Mouse (Mus musculus) layer of hippocampus, adult 18-20 months (tissue): ENCODE measurements at regions not wholly inside any gene's neighbourhood (a gene's known extent, or its start where the extent isn't known, plus 50 kb on each side); places are given as distances from the start of the nearest gene placed in this dataset.

Experiments used
- DNase-seq, 2 experiments: peaks; one replicate each; pipeline ENCODE4 v3.0.0; 2022; ENCODE audit warnings: low spot score in 2 of 2

DNA sequence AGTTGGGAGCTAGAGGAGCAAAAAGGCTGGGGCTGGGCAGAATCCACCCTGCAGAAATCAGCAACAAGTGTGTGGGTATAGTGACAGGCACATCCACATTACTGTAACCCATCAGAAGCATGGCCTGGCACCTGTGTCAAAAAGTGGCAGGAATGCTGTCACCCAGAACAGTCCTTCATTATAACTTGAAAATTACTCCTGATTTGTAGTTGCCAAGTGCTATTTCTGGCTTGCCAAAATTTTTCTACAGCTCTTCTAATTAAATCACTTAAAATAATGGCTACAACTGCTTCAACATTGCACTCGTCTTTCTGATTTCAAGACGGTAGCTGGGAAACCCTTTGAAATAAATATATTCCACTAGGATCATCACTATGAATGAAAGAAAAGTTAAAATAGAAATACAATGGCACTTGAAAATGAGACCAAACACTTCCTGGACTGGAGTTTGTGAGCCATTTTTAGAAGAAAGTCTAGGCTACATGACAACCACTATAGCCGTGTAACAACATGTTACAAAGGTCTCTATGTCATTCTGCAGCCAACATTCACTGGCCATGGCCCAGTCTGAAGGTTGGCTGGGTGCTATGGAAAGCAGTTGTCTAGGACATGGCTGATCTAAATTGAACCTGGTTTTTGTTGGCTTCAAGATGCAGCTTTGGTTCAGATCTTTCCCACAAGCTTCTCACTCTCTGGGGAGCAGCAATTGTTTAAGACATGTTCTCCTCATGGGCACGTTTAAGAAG, 190.6 kb upstream of the Tapt1 start:
- DNase-seq = no peak

DNA sequence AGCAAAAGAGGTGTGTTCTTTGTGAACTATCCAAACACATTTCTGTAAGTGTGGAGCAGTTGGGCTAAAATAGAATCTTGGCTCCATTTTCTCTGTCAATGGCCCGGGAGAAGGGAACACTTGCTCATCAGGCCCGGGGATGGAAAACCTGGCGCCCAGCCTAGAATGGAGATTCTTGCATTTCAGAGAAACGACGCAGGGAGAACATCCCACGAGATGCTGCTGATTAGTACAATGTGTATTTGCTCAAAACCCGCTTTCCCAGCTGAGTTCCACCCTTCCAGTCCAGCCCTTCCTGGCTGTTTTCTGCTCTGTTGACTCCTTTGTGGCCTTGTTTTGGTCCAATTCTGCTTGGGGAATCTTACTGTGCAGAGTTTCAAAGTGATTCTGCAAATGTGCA, 188.0 kb upstream of the Tapt1 start:
- DNase-seq = peak; percentile 87 to 96

DNA sequence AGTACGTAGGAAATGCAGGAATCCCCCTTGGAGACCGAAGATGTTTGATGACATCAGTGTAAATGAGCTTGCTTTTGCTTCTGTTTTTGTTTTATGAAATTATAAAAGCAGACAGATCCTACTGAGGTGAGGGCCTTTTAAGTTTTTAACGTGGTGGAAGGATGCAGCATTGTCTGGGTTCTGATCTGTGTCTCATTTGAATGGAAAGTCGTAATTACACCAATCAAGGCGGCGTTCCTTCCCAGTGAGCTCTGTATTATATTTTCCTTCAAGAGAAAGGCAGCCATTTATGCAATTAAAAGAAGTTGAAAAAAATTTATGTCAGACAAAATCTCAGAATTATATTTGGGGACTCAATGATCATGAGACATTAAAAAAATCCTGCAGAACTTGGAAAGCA, 176.9 kb upstream of the Tapt1 start:
- no peak for DNase-seq

DNA sequence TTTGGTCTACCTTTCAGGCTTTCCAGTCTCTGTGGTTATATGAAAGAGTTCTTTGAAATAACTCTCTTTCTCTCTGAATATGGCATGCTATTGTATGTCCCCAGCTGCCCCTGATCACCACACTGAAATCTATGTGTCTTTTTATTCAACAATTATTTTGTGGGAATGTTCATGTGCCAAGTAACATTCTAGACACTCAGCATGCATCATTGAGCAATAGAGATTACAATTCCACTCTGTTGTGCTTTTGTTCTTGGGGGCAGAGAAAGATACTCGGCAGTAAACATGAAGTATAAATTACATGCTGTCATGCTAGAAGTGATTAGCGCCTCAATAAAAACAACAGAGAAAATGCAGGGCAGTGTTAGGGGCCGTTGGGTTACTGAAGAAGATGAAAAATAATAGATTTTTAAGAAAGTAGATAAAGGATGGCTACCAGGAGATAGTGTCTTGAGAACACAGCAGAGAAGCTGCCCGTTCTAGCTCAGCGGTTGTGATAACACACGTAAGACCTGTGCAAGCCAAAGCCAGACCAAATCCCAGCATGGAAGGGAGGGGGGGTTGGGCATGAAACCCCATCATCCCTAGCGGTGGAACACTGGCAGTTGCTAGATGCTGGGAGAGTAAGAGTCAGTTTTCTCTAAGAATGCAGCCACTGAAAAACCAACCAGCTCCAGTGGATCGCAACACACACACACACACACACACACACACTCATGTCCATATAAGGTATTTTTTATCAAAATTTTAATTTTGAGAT, 174.3 kb upstream of the Tapt1 start:
- no peak for DNase-seq

DNA sequence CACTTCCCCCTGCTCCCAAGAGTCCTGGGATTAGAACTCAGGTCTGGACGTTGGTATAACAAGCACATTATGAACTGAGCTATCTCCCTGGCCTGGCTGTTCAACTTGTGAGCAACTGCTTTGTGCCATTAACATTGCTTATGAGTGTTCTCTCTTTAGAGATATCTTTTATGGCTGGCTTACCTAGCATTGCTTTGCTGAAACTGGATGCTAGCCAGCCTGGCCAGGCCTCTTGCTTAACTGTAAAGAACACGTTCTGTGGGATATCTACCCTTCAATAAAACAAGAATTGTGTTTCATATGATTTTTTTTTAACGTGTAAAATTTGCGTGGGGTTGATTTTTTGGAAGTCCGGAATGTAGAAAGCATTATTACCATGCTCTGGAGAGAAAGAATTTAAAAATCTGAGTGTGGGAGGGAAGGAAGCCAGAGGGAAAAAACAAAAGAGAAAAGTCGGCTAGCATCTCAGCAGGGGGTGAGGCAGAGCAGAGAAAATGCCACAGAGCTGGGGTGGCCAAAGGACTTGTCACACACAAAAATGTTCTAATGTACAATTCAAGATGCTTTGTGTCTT, 160.9 kb upstream of the Tapt1 start:
- peak in 1 of 2 experiments; percentile 6 for DNase-seq

DNA sequence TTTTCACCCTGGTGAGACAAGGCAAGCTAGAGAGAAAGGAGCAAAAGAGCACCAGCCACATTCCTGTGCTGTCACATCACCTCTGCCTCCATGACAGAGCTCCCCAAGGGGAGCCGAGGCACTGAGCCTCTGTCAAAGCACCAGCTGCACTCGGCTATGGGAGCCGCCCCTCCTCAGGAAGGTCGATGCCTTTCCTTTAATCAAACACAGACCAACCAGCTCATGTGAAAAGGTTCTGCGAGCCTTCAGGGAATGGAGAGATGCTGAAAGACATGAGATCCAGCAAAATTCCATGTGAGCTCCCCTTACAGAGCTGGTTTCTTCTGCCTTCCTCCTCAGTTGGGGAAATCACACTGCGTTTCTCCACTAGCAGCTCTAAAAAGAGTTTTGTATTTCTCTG, 159.8 kb upstream of the Tapt1 start:
- DNase-seq = no peak

DNA sequence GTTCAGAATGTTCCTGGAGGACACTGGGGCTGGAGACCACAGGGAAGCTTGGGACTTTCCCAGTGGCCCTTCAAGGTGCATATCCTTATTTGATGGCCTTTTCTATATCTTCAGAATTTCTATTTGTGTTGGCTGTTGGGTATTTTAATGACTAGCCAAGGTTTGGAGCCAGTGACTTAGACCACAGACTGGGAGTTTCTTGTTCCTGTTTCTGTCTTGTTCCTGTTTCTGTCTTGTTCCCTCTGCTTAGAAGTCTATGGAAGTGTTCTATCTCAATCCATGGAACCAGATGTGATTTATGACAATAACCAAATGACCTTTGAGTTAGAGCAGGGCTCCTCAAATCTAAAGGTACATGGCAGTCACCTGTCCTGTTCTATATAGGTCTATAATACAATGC, 156.6 kb upstream of the Tapt1 start:
- no peak for DNase-seq

DNA sequence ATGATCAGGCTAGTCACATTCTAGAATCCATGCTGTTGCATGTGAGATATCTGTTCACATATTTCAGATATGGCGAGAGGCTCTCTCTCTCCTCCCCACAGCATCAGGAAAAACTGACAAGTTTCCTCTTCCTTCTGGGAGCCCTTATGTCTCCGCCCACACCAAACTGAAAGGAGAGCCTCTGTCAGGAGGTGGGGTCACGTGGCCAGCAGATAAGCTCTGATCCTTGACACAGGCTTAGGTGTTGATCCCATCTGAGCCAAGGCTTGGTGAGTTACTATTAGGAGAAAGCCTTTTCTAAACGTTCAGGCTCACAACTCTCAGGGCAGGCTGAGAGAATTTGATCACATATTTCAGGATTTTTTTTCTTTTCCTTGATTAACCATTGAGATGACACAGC, 143.6 kb upstream of the Tapt1 start:
- DNase-seq = peak in 1 of 2 experiments; percentile 23

DNA sequence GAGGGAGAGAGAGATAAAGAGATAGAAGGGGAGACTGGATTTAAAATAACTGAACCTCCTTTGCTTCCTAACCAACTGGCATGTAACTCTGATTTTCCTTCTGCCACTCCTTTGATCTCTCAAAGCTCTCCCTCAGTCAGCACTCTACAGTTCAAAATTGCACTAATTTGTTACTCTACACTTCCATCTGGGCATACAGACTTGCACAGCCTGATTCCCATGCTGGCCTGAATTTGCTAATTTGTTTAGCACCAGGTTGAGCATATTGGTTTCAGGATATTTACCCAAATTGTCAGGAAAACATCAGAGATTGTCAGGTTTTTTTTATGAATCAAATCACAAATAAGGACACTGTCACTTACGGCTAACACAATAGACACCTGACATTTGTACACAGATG, 125.9 kb upstream of the Tapt1 start:
- DNase-seq = peak in 1 of 2 experiments; percentile 27

DNA sequence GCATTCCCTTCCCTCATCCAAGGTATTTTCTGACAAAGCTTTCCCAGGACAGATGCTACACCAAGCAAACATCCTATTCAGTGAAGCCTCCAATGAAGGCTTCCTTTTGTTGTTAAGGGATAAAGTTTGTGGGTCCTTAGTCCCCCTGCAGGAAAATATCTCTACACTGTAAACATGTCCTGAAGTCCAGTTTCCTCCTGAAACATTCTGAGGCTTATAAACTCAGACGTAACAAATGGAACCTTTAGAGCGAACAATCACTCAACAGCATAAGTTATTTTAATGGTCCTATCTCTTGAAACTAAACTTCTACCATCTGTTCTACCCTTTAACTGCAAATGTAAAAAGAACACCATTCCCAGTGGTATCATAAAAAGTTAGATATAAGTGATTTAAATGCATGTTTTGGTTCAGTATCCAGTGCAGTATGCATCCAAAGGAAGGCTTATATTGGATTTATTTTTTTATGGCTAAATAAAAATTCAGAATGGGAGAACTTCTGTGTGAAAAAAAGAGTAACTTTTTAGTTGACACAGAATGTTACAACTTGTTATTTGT, 115.1 kb upstream of the Tapt1 start:
- DNase-seq = no peak

DNA sequence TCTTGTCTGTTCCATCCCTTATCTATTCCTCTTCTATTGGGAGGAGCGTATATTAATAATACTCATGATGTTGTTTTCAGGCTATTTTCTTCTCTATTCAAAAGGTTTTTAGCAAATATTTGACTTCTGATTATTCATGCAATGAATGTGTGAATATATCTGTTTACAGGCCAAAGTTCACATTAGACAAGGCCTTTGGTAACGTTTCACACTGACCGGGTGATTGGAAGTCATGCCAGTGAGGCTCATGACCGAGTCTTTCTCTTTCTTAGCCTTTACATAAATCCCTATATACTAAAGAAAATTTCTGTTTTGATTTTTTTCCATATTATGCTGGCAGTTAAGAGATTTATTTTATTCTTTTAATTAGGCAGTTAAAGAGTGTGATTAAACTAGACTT, 112.2 kb upstream of the Tapt1 start:
- DNase-seq = no peak

DNA sequence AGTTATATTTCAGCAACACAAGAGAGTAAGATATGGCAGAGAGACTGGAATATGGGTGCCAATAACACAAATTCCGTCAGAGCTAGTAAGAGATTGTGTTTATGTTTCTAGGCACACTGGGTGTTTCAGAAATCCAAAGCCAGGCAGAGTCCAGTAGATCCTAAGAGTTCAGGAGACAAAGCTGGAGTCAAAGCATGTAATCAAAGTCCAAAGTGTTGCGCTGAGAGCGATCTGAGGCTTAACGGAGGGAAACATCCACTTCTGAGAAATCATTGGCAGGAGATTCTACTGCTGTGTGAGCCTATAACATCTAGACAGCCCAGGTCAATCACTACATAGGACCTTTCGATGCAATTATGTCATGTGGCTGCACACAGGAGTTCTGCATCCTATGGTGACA, 109.3 kb upstream of the Tapt1 start:
- DNase-seq = no peak

DNA sequence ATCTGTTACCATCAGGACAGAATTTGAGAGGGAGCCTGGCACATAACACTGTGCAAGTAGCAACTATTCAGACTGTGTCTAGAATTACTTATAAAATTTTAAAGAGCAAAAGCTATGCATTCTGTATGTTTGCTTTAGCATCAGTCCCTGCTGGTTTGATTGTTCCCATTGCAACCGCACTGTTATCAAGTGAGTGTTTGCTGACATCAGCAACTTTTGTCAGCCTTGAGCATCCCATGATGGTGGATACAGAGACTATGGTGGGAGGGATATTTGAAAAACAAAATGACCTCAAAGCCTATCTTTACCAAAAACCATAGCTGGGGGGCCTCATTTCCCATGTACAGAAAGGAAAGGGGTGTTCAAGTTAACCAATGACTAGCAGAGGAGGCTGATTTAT, 93.2 kb upstream of the Tapt1 start:
- DNase-seq = no peak

DNA sequence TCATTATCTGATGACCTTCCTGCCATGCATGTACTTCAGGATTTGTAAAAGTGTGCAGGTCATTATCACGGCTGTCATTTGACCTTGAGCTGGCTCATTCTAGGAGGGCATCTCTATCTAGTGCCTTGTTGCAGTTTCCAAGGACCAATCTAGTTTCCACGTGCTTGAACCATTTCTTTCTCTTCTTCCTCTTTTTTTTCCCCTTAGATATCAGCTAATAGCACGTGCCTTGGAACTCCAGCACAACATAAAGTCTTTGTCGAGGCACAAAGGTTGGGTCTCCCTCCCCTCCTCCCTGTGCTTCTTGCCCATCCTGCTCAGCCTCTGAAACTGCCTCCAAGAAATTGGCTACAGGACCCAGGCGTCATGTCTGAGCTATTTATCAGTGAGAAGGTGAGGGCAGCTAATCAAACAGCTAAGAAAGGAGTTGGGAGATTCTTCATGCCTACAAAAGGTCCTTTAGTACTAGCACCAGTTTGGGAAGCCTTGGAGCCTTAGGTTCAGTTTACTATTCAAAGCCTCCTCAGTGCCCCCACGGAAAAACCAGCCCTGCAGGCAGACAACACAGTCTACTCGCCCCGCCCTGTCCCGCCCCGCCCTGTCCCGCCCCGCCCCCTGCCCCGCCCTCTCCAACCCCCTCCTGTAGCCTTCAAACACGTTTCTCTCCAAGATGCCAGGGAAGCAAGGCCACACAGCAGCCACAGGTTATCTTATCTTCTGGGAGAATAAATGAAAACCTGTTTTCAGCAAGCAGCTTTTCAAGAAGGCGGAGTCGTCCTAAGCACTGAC, 80.5 kb upstream of the Tapt1 start:
- DNase-seq = no peak

DNA sequence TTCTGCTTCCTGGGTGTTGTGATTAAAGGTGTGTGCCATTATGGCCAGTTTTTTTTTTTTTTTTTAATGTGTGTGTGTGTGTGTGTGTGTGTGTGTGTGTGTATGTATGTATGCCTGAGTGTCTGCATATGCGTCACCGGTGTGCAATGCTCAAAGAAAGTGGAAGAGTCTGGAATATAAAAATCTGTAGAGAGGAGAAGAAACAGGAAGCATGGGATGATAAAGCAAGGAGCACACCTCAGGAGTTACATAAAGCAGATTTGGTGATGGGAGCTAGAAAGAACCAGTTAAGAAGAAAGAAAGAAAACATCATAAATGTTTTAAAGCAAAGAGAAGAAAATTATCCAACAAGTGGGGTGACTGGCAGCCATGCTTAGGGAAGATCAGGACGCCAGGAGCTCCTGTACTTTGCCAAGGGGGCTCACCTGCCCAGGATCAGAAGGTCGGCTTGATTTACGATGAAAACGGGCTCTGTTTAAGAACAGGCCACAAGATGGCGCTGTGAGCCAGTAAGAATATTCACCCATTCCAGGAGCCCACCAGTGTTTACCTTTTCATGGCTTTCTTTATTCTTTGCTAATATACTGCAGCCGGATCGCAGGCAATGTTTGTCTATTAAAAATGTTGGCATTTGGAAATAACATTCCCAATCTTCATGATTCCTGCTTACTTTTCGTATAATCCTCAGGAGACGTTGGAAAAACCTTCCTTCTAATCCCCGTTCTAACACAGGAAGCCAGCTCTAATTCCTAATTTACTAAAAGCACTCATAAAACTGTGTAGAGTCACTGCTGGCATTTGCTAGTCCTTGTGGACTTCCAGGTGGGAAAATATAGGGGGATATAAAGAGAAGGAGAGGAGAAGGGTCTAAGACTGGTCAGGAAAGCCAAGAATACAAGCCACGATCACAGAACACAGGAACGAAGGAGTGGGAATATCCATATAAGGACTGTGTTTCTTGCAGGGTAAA, 77.7 kb upstream of the Tapt1 start:
- peak; percentile 47 to 87 for DNase-seq

DNA sequence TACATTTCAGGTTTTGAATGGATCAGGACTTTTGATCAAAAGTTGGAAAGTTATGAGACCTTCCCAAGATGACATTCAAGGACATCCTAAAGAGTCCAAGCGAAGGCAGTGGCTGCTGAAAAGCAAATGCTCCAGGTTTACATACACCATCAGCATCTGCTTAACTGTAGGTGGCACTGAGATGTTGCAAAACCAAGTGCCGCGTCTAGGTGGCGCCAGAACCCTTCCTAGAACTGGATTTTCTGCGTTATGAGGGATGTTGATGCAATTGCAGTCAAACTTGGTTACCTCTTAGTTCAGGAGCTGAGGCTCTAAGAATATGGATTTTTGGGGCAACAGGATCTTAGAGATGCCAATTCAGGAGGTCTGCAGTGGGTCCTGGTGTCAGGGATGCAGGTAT, 58.0 kb upstream of the Tapt1 start:
- DNase-seq = peak; percentile 75 to 93
